Mouse (Mus musculus) testis, postnatal 10 days (tissue): ENCODE measurements around the gene Hs6st3.
"Not testable (repeated sequence)": the region's sequence is repeated elsewhere in the genome, so short reads cannot be mapped to it uniquely, and the experiment has no call there.

Experiments used
- DNase-seq: peaks from one replicate; pipeline ENCODE4 v3.0.0; 2021; ENCODE audit warnings: low spot score

Hs6st3 gene

DNA sequence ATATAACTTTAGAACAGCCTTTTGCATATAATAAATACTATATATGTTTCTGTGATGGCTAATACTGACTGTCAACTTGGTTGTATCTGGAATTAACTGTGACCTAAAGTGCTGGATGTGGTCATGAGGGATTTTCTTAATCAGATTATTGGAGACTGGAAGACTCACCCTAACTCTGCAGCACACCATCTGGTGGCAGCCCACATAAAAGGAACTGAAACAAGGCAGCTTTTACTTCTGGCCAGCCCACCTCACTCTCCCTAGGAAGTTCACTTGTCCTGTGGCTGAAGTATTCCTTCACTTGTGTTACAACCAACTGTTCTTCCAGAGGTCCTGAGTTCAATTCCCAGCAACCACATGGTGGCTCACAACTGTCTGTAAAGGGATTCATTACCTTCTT is 313.5 kb downstream of the Hs6st3 start:
- DNase-seq: no peak

- no peak for DNase-seq
Measured at GRCm38 (mm10) chr14:119452382-119452781, 314.2 kb downstream of the Hs6st3 start.

- DNase-seq: no peak
Measured at GRCm38 (mm10) chr14:119452797-119453196, 314.7 kb downstream of the Hs6st3 start.

DNA sequence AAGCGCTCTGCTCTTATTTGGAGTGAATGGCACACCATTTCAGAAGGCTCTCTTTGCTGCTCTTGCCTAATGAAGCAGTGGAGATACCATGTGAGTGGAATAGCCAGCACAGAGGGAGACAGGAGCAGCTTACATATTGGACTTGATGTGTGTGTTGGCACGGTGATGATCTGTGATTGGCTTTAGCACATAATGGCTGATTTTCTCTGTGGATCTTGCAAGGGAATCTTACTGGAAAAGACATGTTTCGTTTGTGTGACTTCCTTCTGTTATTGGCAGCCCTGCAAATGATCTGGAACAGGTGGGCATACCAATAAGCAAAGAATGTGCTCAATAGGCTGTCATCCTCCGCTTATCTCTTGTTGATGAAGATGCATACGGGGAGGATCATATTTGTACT is 326.2 kb downstream of the Hs6st3 start:
- DNase-seq: no peak

DNA sequence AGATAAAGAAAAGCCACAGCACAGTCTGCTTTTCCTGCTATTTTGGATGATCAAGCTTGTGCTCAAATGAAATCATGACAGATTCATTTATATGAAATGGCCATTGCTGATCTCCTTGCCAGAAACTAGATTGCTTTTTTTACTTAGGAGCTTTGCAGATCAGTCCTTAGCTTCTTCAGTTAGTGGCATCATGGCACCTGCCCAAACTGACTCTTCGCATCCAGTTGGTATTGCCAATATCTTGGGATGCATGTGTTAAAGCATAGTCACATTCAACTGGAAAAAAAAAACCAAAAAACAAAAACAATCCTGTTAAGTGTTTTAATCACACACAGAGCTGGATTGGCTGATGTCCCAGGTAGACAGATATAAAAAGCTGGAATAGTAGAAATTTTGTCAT is 326.7 kb downstream of the Hs6st3 start:
- DNase-seq: no peak

DNA sequence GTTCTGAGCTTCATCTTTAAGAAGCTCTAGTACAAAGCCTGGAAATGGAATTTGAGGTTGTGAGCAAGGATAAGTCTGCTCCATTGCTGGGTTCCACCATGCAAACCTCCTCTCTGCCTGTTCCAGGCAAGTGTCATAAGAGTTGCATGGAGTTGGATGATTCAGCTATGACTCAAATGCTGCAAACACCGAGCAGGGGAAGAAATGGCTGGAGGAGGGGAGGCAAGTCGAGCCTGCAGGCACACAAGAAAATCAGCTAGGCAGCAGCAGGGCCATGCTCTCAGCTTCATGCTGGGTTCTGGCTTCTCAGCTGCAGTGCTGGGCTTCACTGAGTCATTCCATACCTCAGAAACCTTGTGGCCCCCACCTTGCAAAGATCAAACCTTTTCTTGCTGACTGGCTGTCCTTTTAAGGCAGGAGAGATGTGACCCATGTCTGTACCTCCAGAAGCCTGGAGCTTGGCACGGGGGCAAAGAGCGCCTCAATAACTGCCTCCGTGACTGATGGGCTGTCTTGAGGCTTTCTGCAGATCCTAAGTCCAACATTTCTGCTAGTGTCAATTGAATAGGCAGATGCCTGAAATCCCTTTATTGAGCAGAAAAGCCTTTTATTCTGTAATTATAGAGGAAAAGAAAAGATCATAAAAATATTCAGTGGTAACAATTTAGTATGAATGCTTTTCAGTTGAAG is 328.9 kb downstream of the Hs6st3 start:
- DNase-seq: no peak

GRCm38 (mm10) chr14:119476582-119476981 is 338.4 kb downstream of the Hs6st3 start:
- no peak for DNase-seq

DNA sequence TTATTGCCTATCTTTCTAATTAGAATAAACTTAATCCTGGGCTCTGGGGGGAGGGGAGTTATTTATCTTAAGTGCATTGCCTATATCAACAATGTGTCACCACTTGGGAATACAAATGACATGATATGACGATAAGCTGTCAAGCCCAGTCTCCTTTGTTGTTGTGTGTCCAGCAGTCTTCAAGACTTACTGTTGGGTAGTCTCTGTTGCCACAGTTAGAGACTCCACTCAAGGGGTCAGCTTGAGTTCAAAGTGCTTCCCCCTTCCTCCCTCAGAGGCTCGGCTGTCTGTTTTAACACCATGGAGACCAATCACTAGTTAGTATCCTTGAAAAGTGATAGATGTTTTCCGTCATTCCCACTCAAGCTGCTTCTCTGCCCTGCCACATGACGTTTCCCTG is 339.7 kb downstream of the Hs6st3 start:
- DNase-seq: no peak

- DNase-seq: no peak
Measured at GRCm38 (mm10) chr14:119488978-119489703, 351.0 kb downstream of the Hs6st3 start.

DNA sequence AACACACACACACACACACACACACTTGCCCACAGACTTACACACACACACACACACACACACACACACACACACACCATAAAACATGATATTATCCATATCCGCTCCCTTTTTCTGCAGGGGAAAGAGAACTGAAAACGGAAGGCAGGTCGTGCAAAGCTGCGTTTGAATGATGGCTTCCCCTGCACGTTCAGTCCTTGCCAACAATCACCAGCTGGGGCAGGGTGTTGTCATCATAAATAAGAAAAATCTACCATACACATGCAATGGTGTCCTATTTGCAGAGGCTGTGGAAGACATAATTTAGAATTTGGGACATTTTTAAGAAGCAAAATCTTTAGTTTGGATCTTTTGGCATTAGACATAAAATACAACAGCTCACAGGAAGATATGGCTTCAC is 382.5 kb downstream of the Hs6st3 start:
- no peak for DNase-seq

GRCm38 (mm10) chr14:119521056-119521455 is 382.9 kb downstream of the Hs6st3 start:
- DNase-seq: no peak

DNA sequence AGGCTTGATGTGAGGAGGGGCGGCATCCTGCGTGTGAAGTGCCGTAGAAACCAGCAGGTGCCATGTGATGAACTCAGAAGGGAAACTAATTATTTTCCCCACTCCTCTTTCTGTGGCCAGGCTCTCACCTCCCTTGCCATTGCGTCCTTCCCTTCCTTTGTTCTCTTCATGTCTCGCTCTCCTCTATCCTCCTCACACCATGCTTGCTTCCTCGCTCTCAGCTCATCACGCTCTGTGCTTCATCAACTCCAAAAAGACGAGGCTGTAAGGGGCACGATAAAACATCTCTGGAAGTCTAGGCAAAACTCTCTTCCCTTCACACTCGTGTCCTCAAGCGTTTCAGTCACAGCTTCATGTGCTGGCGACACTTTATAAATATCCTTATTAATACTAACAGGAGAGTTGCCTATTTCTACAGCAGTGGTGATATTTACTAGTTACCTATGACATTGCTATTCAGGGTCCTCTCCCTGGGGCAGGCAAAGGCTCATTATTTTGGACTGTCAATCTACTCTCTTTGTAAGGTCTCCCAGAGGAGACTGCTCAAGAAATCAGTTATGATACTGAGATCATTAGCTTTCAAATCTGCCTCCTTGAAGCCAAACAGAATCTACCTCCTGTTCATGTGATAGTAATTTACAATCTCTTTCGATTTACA is 394.9 kb downstream of the Hs6st3 start:
- no peak for DNase-seq

GRCm38 (mm10) chr14:119540505-119540904 is 402.4 kb downstream of the Hs6st3 start:
- DNase-seq: no peak

GRCm38 (mm10) chr14:119544596-119544995 is 406.5 kb downstream of the Hs6st3 start:
- no peak for DNase-seq

- no peak for DNase-seq
Measured at GRCm38 (mm10) chr14:119558356-119558755, 420.2 kb downstream of the Hs6st3 start.

GRCm38 (mm10) chr14:119582039-119582508 is 443.9 kb downstream of the Hs6st3 start:
- no peak for DNase-seq

- DNase-seq: no peak
Measured at GRCm38 (mm10) chr14:119585069-119585468, 446.9 kb downstream of the Hs6st3 start.

DNA sequence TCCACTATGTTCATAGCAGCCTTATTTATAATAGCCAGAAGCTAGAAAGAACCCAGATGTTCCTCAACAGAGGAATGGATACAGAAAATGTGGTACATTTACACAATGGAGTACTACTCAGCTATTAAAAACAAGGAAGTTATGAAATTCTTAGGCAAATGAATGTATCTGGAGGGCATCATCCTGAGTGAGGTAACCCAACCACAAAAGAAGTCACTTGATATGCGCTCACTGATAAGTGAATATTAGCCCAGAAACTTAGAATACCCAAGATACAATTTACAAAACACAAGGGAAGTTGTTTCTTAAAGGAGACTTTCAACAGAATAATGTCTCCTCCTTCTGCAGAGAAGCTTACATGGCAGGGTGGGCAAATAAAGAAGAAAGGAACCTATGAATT is 449.2 kb downstream of the Hs6st3 start:
- DNase-seq: not testable (repeated sequence)

DNA sequence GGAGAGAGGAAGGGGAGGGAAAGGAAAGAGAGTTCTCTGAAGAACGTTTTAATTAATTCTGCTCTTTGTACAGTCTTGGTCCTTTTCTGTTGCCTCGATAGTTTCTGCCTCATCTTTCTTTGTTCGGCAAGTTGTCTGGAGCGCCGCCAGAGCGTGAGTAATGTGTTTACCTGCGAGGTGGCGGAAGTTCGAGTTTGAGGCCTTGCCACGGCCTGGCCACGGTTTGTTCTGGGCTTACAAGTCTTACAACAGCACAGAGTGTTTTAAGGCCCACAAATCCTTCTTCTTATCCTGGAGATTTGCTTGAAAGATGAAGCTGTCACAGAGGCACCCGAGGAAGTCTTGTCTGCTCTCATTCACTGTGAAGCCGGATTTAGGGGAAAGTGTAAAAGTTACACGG is 466.2 kb downstream of the Hs6st3 start:
- DNase-seq: peak; percentile 41

DNA sequence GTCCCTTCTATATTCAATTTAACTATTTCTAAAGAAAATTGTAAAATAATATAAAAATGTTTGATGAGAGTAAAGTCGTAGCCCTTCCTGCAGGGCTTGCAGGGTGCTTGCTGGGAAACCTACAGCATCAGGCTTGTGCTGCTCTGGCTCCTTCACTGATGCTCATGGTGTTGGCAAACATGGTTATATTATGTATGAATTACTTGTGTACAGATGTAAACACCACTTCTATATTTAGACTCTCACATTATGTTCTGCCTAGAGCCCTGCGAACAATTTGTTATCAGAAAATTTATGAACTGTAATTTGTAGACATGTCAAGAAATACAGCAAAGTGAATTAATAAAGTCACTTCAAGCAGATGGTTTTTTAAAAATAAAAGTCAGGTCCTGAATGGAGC is 474.7 kb downstream of the Hs6st3 start:
- DNase-seq: no peak

GRCm38 (mm10) chr14:119629127-119629526 is 491.0 kb downstream of the Hs6st3 start:
- DNase-seq: no peak

DNA sequence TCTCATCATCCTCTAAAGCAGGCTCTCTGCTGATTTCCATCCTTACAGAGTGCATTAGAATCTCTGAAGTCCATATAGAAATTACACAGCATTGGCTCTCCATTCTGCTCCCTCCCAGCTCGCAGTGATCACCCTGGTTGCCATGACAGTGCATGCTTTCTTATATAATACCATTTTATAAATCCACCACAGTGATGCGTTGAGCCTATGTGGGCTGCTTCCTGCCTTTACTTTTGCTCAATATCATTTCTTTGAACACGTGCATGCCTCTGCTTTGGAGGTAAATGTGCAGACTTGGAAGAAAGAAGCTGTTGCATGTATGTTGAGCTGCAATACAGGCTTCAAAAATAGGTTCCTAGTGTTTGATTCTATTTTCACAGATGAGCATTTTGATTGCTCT is 494.9 kb downstream of the Hs6st3 start:
- no peak for DNase-seq

- no peak for DNase-seq
Measured at GRCm38 (mm10) chr14:119633626-119634025, 495.5 kb downstream of the Hs6st3 start.
